Mouse (Mus musculus) MEL (cell line): ENCODE measurements around the gene Acp4. TPM values are rescaled to one million over a fixed set of nuclear protein-coding genes. Genes with fewer than 3 reads are reported as not detected.
A peak's percentile ranks its signal among the peaks of the same experiment; 100 is the strongest.

Experiments used
- DNase-seq: peaks from one replicate; pipeline ENCODE4 v3.0.0; 2011; ENCODE audit warnings: low read depth, low spot score
- H3K27ac ChIP-seq: 2 replicates; pipeline ENCODE4 v1.5.1; 2012; ENCODE audit warnings: low read depth, mild to moderate bottlenecking, control low read depth, low read length, moderate library complexity; ENCODE audit not compliant: control insufficient read depth
- H3K27me3 ChIP-seq, 2 experiments: fragments of 150-350 bp in 1 of 2; sonication (generic) in 1 of 2; 2 replicates each; pipeline ENCODE4 v1.6.1; 2012; ENCODE audit warnings: low read length in 2 of 2, mild to moderate bottlenecking in 2 of 2, improper control_type of control experiment in 1 of 2, moderate library complexity in 1 of 2; ENCODE audit not compliant: insufficient read depth in 2 of 2, control insufficient read depth in 1 of 2
- H3K36me3 ChIP-seq, 2 experiments: 2 replicates each; pipeline ENCODE4 v1.6.1; 2012 to 2014; ENCODE audit warnings: low read length in 2 of 2, improper control_type of control experiment in 1 of 2, inconsistent platforms in 1 of 2, mild to moderate bottlenecking in 1 of 2; ENCODE audit not compliant: insufficient read depth in 2 of 2, control insufficient read depth in 1 of 2
- H3K4me1 ChIP-seq, 2 experiments: fragments of 150-350 bp in 1 of 2; sonication (generic) in 1 of 2; 2 replicates each; pipeline ENCODE4 v1.6.1; 2012; ENCODE audit warnings: low read length in 2 of 2, improper control_type of control experiment in 1 of 2, mild to moderate bottlenecking in 1 of 2; ENCODE audit not compliant: insufficient read depth in 2 of 2, control insufficient read depth in 1 of 2
- H3K4me3 ChIP-seq, 2 experiments: fragments of 150-350 bp in 1 of 2; sonication (generic) in 1 of 2; 2 replicates each; pipeline ENCODE4 v1.5.1; 2012; ENCODE audit warnings: low read depth in 2 of 2, low read length in 2 of 2, mild to moderate bottlenecking in 2 of 2, moderate library complexity in 2 of 2, control low read depth in 1 of 2, improper control_type of control experiment in 1 of 2; ENCODE audit not compliant: control insufficient read depth in 1 of 2, insufficient read depth in 1 of 2
- H3K79me2 ChIP-seq: 2 replicates; pipeline ENCODE4 v1.6.1; 2012; ENCODE audit warnings: mild to moderate bottlenecking, low read length, moderate library complexity; ENCODE audit not compliant: control insufficient read depth, poor library complexity, insufficient read depth
- H3K9ac ChIP-seq: 2 replicates; pipeline ENCODE4 v1.6.1; 2012; ENCODE audit warnings: low read depth, mild to moderate bottlenecking, control low read depth, low read length, moderate library complexity; ENCODE audit not compliant: control insufficient read depth, poor library complexity, severe bottlenecking
- H3K9me3 ChIP-seq: fragments of 150-350 bp; sonication (generic); replicated peaks from 2 replicates; pipeline ENCODE4 v1.6.1; 2012; ENCODE audit warnings: mild to moderate bottlenecking, low read length, improper control_type of control experiment, moderate library complexity; ENCODE audit not compliant: insufficient read depth
- BHLHE40 ChIP-seq: IDR thresholded peaks from 2 replicates; pipeline ENCODE4 v1.6.1; 2012; ENCODE audit warnings: low read depth, mild to moderate bottlenecking, inconsistent platforms, low read length, improper control_type of control experiment, borderline replicate concordance
- E2F4 ChIP-seq: IDR thresholded peaks from 2 replicates; pipeline ENCODE4 v1.6.1; 2011; ENCODE audit warnings: low read depth, low read length, improper control_type of control experiment, borderline replicate concordance
- EP300 ChIP-seq, 2 experiments: IDR thresholded peaks; 2 replicates each; pipeline ENCODE4 v1.6.1; 2011; ENCODE audit warnings: improper control_type of control experiment in 2 of 2, low read length in 2 of 2, low read depth in 1 of 2, mild to moderate bottlenecking in 1 of 2
- ETS1 ChIP-seq: IDR thresholded peaks from 2 replicates; pipeline ENCODE4 v1.6.1; 2012; ENCODE audit warnings: low read depth, mild to moderate bottlenecking, inconsistent platforms, low read length, improper control_type of control experiment, moderate library complexity
- GATA1 ChIP-seq: IDR thresholded peaks from 2 replicates; pipeline ENCODE4 v1.6.1; 2011; ENCODE audit warnings: low read depth, low read length, improper control_type of control experiment
- MAZ ChIP-seq: IDR thresholded peaks from 2 replicates; pipeline ENCODE4 v1.6.1; 2012; ENCODE audit warnings: low read depth, mild to moderate bottlenecking, inconsistent platforms, low read length, improper control_type of control experiment
- MEF2A ChIP-seq: IDR thresholded peaks from 2 replicates; pipeline ENCODE4 v1.6.1; 2014; ENCODE audit warnings: low read depth, mild to moderate bottlenecking, inconsistent platforms, low read length, improper control_type of control experiment; ENCODE audit not compliant: poor library complexity, insufficient replicate concordance, severe bottlenecking; ENCODE audit errors: extremely low read depth
- MXI1 ChIP-seq: IDR thresholded peaks from 2 replicates; pipeline ENCODE4 v1.6.1; 2011; ENCODE audit warnings: mild to moderate bottlenecking, low read depth, low read length, improper control_type of control experiment
- MYC ChIP-seq: IDR thresholded peaks from 2 replicates; pipeline ENCODE4 v1.6.1; 2011; ENCODE audit warnings: low read depth, mild to moderate bottlenecking, low read length, improper control_type of control experiment, moderate library complexity
- NELFE ChIP-seq: IDR thresholded peaks from 2 replicates; pipeline ENCODE4 v1.6.1; 2011; ENCODE audit warnings: low read depth, low read length, improper control_type of control experiment
- NRF1 ChIP-seq: IDR thresholded peaks from 2 replicates; pipeline ENCODE4 v1.6.1; 2014; ENCODE audit warnings: low read depth, mild to moderate bottlenecking, inconsistent platforms, low read length, improper control_type of control experiment, moderate library complexity; ENCODE audit not compliant: poor library complexity, insufficient read depth, severe bottlenecking
- POLR2AphosphoS2 ChIP-seq: IDR thresholded peaks from 2 replicates; pipeline ENCODE4 v1.6.1; 2011; ENCODE audit warnings: low read length, improper control_type of control experiment
- RCOR1 ChIP-seq: IDR thresholded peaks from 2 replicates; pipeline ENCODE4 v1.6.1; 2012; ENCODE audit warnings: low read depth, mild to moderate bottlenecking, inconsistent platforms, low read length, improper control_type of control experiment
- TCF12 ChIP-seq: IDR thresholded peaks from 2 replicates; pipeline ENCODE4 v1.6.1; 2014; ENCODE audit warnings: low read depth, mild to moderate bottlenecking, inconsistent platforms, low read length, improper control_type of control experiment, moderate library complexity
- UBTF ChIP-seq: IDR thresholded peaks from 2 replicates; pipeline ENCODE4 v1.6.1; 2012; ENCODE audit warnings: low read depth, mild to moderate bottlenecking, inconsistent platforms, low read length, improper control_type of control experiment, moderate library complexity, borderline replicate concordance; ENCODE audit not compliant: insufficient read depth
- ZC3H11A ChIP-seq: IDR thresholded peaks from 2 replicates; pipeline ENCODE4 v1.6.1; 2012; ENCODE audit warnings: low read depth, mild to moderate bottlenecking, inconsistent platforms, low read length, improper control_type of control experiment
- polyA plus RNA-seq, 2 experiments: library from polyadenylated mRNA; stranded (reverse) in 1 of 2; unstranded in 1 of 2; fragments of >175 nt in 1 of 2; fragments of >200 nt in 1 of 2; gene quantifications; 2 replicates each; pipeline versions ENCODE4 v1.2.1 to v1.2.4; 2012; ENCODE audit warnings: low replicate concordance in 2 of 2, low read depth in 1 of 2; ENCODE audit not compliant: insufficient read length in 2 of 2, insufficient read depth in 1 of 2, missing spikeins in 1 of 2
- total RNA-seq: library from RNA; depleted of rRNA; stranded (reverse); fragments of 300-350 nt; gene quantifications from 2 replicates; pipeline ENCODE4 v1.2.3, GENCODE M21; 2012

Acp4 gene
- total and polyA plus RNA-seq, 3 experiments: 0.12 to 0.14 TPM; not detected in 1

- Histone ChIP-seq H3K27ac (no peak overlapping the region), H3K4me3 (no peak overlapping the region), H3K9me3 (no peaks in the 10 kb centered on the region), H3K79me2 (no peaks in the 10 kb centered on the region), H3K4me1 (peaks cover 10 to 31% of the 10 kb centered on the region in 2 experiments), H3K9ac (no peak overlapping the region), H3K27me3 (no peaks in the 10 kb centered on the region), H3K36me3 (peaks cover 0 to 10% of the 10 kb centered on the region in 2 experiments; a peak in 2 of 4 replicates)
- no peak for TF ChIP-seq POLR2AphosphoS2
- TF ChIP-seq NRF1: no peak
- no peak for TF ChIP-seq BHLHE40
- no peak for DNase-seq
Observed at GRCm38 (mm10) chr7:44240712-44241111, 16.5 kb downstream of the Acp4 start.

- no peak for TF ChIP-seq NRF1
- TF ChIP-seq TCF12: peak; percentile 48; the same call in 1 of the 2 replicates
- TF ChIP-seq UBTF: no peak
- no peak for TF ChIP-seq E2F4
- no peak for TF ChIP-seq MYC
- peak; percentile 58 for TF ChIP-seq ETS1
- no peak for TF ChIP-seq ZC3H11A
- TF ChIP-seq EP300 (IDR thresholded peaks at IDR 0.05; ENCODE audit: low read depth in 1 of 2, low read length in 2 of 2): peak; percentile 72 to 75
- peak; percentile 70; the same call in 1 of the 2 replicates for TF ChIP-seq RCOR1
- TF ChIP-seq MAZ: no peak
- no peak for TF ChIP-seq MXI1
- no peak for TF ChIP-seq MEF2A
- TF ChIP-seq NELFE: no peak
- TF ChIP-seq GATA1: peak; percentile 88
Observed at GRCm38 (mm10) chr7:44239913-44240312, 17.3 kb downstream of the Acp4 start.

More at GRCm38 (mm10) chr7:44239913-44240312, 17.3 kb downstream of the Acp4 start:
- Histone ChIP-seq H3K4me1 (peaks cover 10 to 25% of the 10 kb centered on the region in 2 experiments), H3K36me3 (peaks cover 0 to 10% of the 10 kb centered on the region in 2 experiments; a peak in 2 of 4 replicates), H3K27me3 (no peaks in the 10 kb centered on the region), H3K27ac (no peak overlapping the region), H3K9ac (no peak overlapping the region), H3K4me3 (no peak overlapping the region), H3K79me2 (no peaks in the 10 kb centered on the region), H3K9me3 (no peaks in the 10 kb centered on the region)
- peak; percentile 49 for DNase-seq
